Mouse (Mus musculus): Measurements from ENCODE around the gene Proca1. TPM values are rescaled to one million over a fixed set of nuclear protein-coding genes. Genes with fewer than 3 reads are reported as not detected.
A peak's percentile ranks its signal among the peaks of the same experiment; 100 is the strongest.

The Proca1 gene
- total and polyA plus RNA-seq, 3 experiments: 0.70 to 0.80 (median 0.75) TPM

GRCm38 (mm10) chr11:78171328-78171727 is 21.9 kb upstream of the Proca1 start:
- Histone ChIP-seq H3K4me3 (no peak overlapping the region), H3K27me3 (ENCODE audit: control insufficient read depth, insufficient read depth, low read length) (no peaks in the 10 kb centered on the region), H3K9ac (ENCODE audit: low read depth, low read length) (no peak overlapping the region), H3K36me3 (ENCODE audit: control insufficient read depth, insufficient read depth, low read length) (no peaks in the 10 kb centered on the region), H3K79me2 (replicated peaks; ENCODE audit: control insufficient read depth, insufficient read depth, low read length) (no peaks in the 10 kb centered on the region), H3K4me1 (ENCODE audit: control insufficient read depth, insufficient read depth, low read length) (peaks cover 2% of the 10 kb centered on the region; the same call in 1 of the 2 replicates), H3K27ac (no peak overlapping the region)
- 71% methylated on average over 4 of the region's 4 CpGs for WGBS
- no peak for DNase-seq
- intact Hi-C loops (cut with DNase I): no loop called here
- TF ChIP-seq EP300 (IDR thresholded peaks at IDR 0.05; ENCODE audit: insufficient read depth, low read depth, low read length) (no peak), CTCF (IDR thresholded peaks at IDR 0.05) (peak; percentile 41)

GRCm38 (mm10) chr11:78172034-78172747 is 21.0 kb upstream of the Proca1 start:
- intact Hi-C loops (cut with DNase I): no loop called here
- WGBS: 81% methylated on average over 16 of the region's 16 CpGs
- no peak overlapping the region for H3K9ac ChIP-seq (ENCODE audit: low read depth, low read length)
- H3K79me2 ChIP-seq (replicated peaks; ENCODE audit: control insufficient read depth, insufficient read depth, low read length): no peaks in the 10 kb centered on the region
- H3K27ac ChIP-seq: no peak overlapping the region
- H3K36me3 ChIP-seq (ENCODE audit: control insufficient read depth, insufficient read depth, low read length): no peaks in the 10 kb centered on the region
- no peak for DNase-seq
- TF ChIP-seq EP300 (IDR thresholded peaks at IDR 0.05; ENCODE audit: insufficient read depth, low read depth, low read length): no peak
- TF ChIP-seq CTCF (IDR thresholded peaks at IDR 0.05): 0 out of 2 replicates have a peak, but pooled peaks have one; percentile 17
- no peaks in the 10 kb centered on the region for H3K27me3 ChIP-seq (ENCODE audit: control insufficient read depth, insufficient read depth, low read length)
- H3K4me3 ChIP-seq: no peak overlapping the region
- H3K4me1 ChIP-seq (ENCODE audit: control insufficient read depth, insufficient read depth, low read length): peaks cover 2% of the 10 kb centered on the region; the same call in 1 of the 2 replicates

- no peak for TF ChIP-seq CTCF (IDR thresholded peaks at IDR 0.05)
- no peak for TF ChIP-seq EP300 (IDR thresholded peaks at IDR 0.05; ENCODE audit: insufficient read depth, low read depth, low read length)
- no peak for TF ChIP-seq POLR2A (IDR thresholded peaks at IDR 0.05; ENCODE audit: insufficient read depth, low read depth, low read length)
- WGBS: 82% methylated on average over 19 of the region's 19 CpGs
- intact Hi-C loops (cut with DNase I): no loop called here
Observed at GRCm38 (mm10) chr11:78172748-78173383, 20.3 kb upstream of the Proca1 start.

GRCm38 (mm10) chr11:78174506-78174905 is 18.7 kb upstream of the Proca1 start:
- no peak for DNase-seq
- no peak overlapping the region for H3K9ac ChIP-seq (ENCODE audit: low read depth, low read length)
- TF ChIP-seq EP300 (IDR thresholded peaks at IDR 0.05; ENCODE audit: insufficient read depth, low read depth, low read length): no peak
- no peak for TF ChIP-seq POLR2A (IDR thresholded peaks at IDR 0.05; ENCODE audit: insufficient read depth, low read depth, low read length)
- H3K79me2 ChIP-seq (replicated peaks; ENCODE audit: control insufficient read depth, insufficient read depth, low read length): no peaks in the 10 kb centered on the region
- H3K4me3 ChIP-seq: no peak overlapping the region
- H3K27me3 ChIP-seq (ENCODE audit: control insufficient read depth, insufficient read depth, low read length): no peaks in the 10 kb centered on the region
- WGBS: 97% methylated on average over 3 of the region's 3 CpGs
- H3K36me3 ChIP-seq (ENCODE audit: control insufficient read depth, insufficient read depth, low read length): no peaks in the 10 kb centered on the region
- H3K4me1 ChIP-seq (ENCODE audit: control insufficient read depth, insufficient read depth, low read length): peaks cover 2% of the 10 kb centered on the region; the same call in 1 of the 2 replicates
- intact Hi-C loops (cut with DNase I): no loop called here
- H3K27ac ChIP-seq: no peak overlapping the region

More at GRCm38 (mm10) chr11:78172748-78173383, 20.3 kb upstream of the Proca1 start:
- DNase-seq: no peak
- H3K27ac ChIP-seq: no peak overlapping the region
- no peaks in the 10 kb centered on the region for H3K36me3 ChIP-seq (ENCODE audit: control insufficient read depth, insufficient read depth, low read length)
- peaks cover 2% of the 10 kb centered on the region; the same call in 1 of the 2 replicates for H3K4me1 ChIP-seq (ENCODE audit: control insufficient read depth, insufficient read depth, low read length)
- no peaks in the 10 kb centered on the region for H3K79me2 ChIP-seq (replicated peaks; ENCODE audit: control insufficient read depth, insufficient read depth, low read length)
- H3K4me3 ChIP-seq: no peak overlapping the region
- no peak overlapping the region for H3K9ac ChIP-seq (ENCODE audit: low read depth, low read length)
- no peaks in the 10 kb centered on the region for H3K27me3 ChIP-seq (ENCODE audit: control insufficient read depth, insufficient read depth, low read length)

GRCm38 (mm10) chr11:78175771-78176401 is 17.3 kb upstream of the Proca1 start:
- no peak for DNase-seq
- Histone ChIP-seq H3K4me3 (peak overlapping the region; percentile 96), H3K36me3 (ENCODE audit: control insufficient read depth, insufficient read depth, low read length) (0 out of 2 replicates have a peak, but pooled peaks cover 3% of the 10 kb centered on the region), H3K9ac (ENCODE audit: low read depth, low read length) (no peak overlapping the region), H3K27ac (peak overlapping the region; percentile 96), H3K27me3 (ENCODE audit: control insufficient read depth, insufficient read depth, low read length) (no peaks in the 10 kb centered on the region), H3K79me2 (replicated peaks; ENCODE audit: control insufficient read depth, insufficient read depth, low read length) (no peaks in the 10 kb centered on the region), H3K4me1 (ENCODE audit: control insufficient read depth, insufficient read depth, low read length) (peaks cover 2% of the 10 kb centered on the region; the same call in 1 of the 2 replicates)
- intact Hi-C loops (cut with DNase I): loop anchor here (2.0 kb wide), 3 partner anchors 115 to 191 kb away; no protein-coding TSS in a partner anchor
- no peak for TF ChIP-seq POLR2A (IDR thresholded peaks at IDR 0.05; ENCODE audit: insufficient read depth, low read depth, low read length)
- no peak for TF ChIP-seq EP300 (IDR thresholded peaks at IDR 0.05; ENCODE audit: insufficient read depth, low read depth, low read length)
- TF ChIP-seq CTCF (IDR thresholded peaks at IDR 0.05): peak; percentile 29
- WGBS: 6% methylated on average over 10 of the region's 10 CpGs
